Mouse (Mus musculus) 416B (cell line): ENCODE measurements around the gene Dnmbp.

ENCODE experiments used
- DNase-seq: peaks from one replicate; pipeline ENCODE4 v3.0.0; 2011; ENCODE audit warnings: low read depth

The Dnmbp gene

GRCm38 (mm10) chr19:43939769-43940689, at the start of gene Dnmbp:
Dnmbp (minus strand) TSS chr19:43940191.
- DNase-seq = peak; percentile 57

GRCm38 (mm10) chr19:43986069-43986794, 46.2 kb upstream of the Dnmbp start, which contains the start of gene Cpn1:
Cpn1 (minus strand) TSS chr19:43986556.
- DNase-seq = no peak

GRCm38 (mm10) chr19:43981992-43982391, 42.0 kb upstream of the Dnmbp start:
- peak; percentile 16 for DNase-seq

- no peak for DNase-seq
These were observed 40.7 kb upstream of the Dnmbp start for GRCm38 (mm10) chr19:43980711-43981110.

- no peak for DNase-seq
These were observed 37.8 kb upstream of the Dnmbp start for GRCm38 (mm10) chr19:43977799-43978198.

- no peak for DNase-seq
These were observed 36.7 kb upstream of the Dnmbp start for GRCm38 (mm10) chr19:43976661-43977060.

GRCm38 (mm10) chr19:43974221-43974620, 34.2 kb upstream of the Dnmbp start:
- DNase-seq = no peak

- no peak for DNase-seq
These were observed 33.7 kb upstream of the Dnmbp start for GRCm38 (mm10) chr19:43973711-43974110.

GRCm38 (mm10) chr19:43972129-43972528, 32.1 kb upstream of the Dnmbp start:
- DNase-seq = no peak

GRCm38 (mm10) chr19:43968436-43969026, 28.5 kb upstream of the Dnmbp start:
- DNase-seq = no peak

GRCm38 (mm10) chr19:43966481-43966880, 26.5 kb upstream of the Dnmbp start:
- no peak for DNase-seq

- DNase-seq = no peak
These were observed 25.6 kb upstream of the Dnmbp start for GRCm38 (mm10) chr19:43965496-43966085.

GRCm38 (mm10) chr19:43962795-43963194, 22.8 kb upstream of the Dnmbp start:
- DNase-seq = no peak

- DNase-seq = peak; percentile 53
These were observed 21.2 kb upstream of the Dnmbp start for GRCm38 (mm10) chr19:43961185-43961584.

- DNase-seq = no peak
These were observed 20.0 kb upstream of the Dnmbp start for GRCm38 (mm10) chr19:43960014-43960413.

- peak; percentile 71 for DNase-seq
These were observed 19.2 kb upstream of the Dnmbp start for GRCm38 (mm10) chr19:43959162-43959561.

- no peak for DNase-seq
These were observed 17.9 kb upstream of the Dnmbp start for GRCm38 (mm10) chr19:43957881-43958280.

GRCm38 (mm10) chr19:43957402-43957801, 17.4 kb upstream of the Dnmbp start:
- DNase-seq = no peak

GRCm38 (mm10) chr19:43955266-43955665, 15.3 kb upstream of the Dnmbp start:
- DNase-seq = no peak

GRCm38 (mm10) chr19:43954864-43955263, 14.9 kb upstream of the Dnmbp start:
- DNase-seq = no peak

GRCm38 (mm10) chr19:43952936-43953335, 12.9 kb upstream of the Dnmbp start:
- DNase-seq = peak; percentile 29
